Mouse (Mus musculus): ENCODE measurements around the gene Aebp1. TPM values are rescaled to one million over a fixed set of nuclear protein-coding genes. Genes with fewer than 3 reads are reported as not detected.

Aebp1 gene
- polyA plus RNA-seq, 1 experiment from 2014 or later: 8.9 TPM

GRCm38 (mm10) chr11:5913936-5914335, 52.2 kb downstream of the Aebp1 start:
- Histone ChIP-seq H3K9ac (ENCODE audit: low read length) (no peak overlapping the region), H3K4me3 (ENCODE audit: low read depth, low read length) (no peak overlapping the region), H3K4me2 (ENCODE audit: low read depth) (no peak overlapping the region), H3K27me3 (ENCODE audit: control insufficient read depth, insufficient read depth, low read length) (no peaks in the 10 kb centered on the region), H3K4me1 (ENCODE audit: control insufficient read depth, insufficient read depth, low read length) (no peaks in the 10 kb centered on the region), H3K36me3 (ENCODE audit: control insufficient read depth, insufficient read depth, low read length) (no peaks in the 10 kb centered on the region), H3K9me3 (ENCODE audit: control insufficient read depth, low read length) (no peaks in the 10 kb centered on the region), H3K27ac (ENCODE audit: low read depth, low read length) (no peak overlapping the region)
- WGBS: 82% methylated on average over 4 of the region's 4 CpGs
- ATAC-seq (ENCODE audit: insufficient read depth, low FRiP score, low TSS enrichment) (no peak), DNase-seq (ENCODE audit: low spot score) (peak; percentile 5)

GRCm38 (mm10) chr11:5914940-5915339, 53.2 kb downstream of the Aebp1 start:
- H3K4me3 ChIP-seq (ENCODE audit: low read depth, low read length): no peak overlapping the region
- no peak overlapping the region for H3K4me2 ChIP-seq (ENCODE audit: low read depth)
- no peak overlapping the region for H3K27ac ChIP-seq (ENCODE audit: low read depth, low read length)
- H3K27me3 ChIP-seq (ENCODE audit: control insufficient read depth, insufficient read depth, low read length): no peaks in the 10 kb centered on the region
- H3K9ac ChIP-seq (ENCODE audit: low read length): no peak overlapping the region
- no peak for ATAC-seq (ENCODE audit: insufficient read depth, low FRiP score, low TSS enrichment)
- peak; percentile 8 for DNase-seq (ENCODE audit: low spot score)
- WGBS: 54% methylated on average over 5 of the region's 5 CpGs
- no peaks in the 10 kb centered on the region for H3K36me3 ChIP-seq (ENCODE audit: control insufficient read depth, insufficient read depth, low read length)
- H3K4me1 ChIP-seq (ENCODE audit: control insufficient read depth, insufficient read depth, low read length): no peaks in the 10 kb centered on the region
- H3K9me3 ChIP-seq (ENCODE audit: control insufficient read depth, low read length): no peaks in the 10 kb centered on the region

GRCm38 (mm10) chr11:5915429-5916177, 53.9 kb downstream of the Aebp1 start:
- Histone ChIP-seq H3K4me3 (ENCODE audit: low read depth, low read length) (no peak overlapping the region), H3K4me2 (ENCODE audit: low read depth) (no peak overlapping the region), H3K9me3 (ENCODE audit: control insufficient read depth, low read length) (no peaks in the 10 kb centered on the region), H3K27me3 (ENCODE audit: control insufficient read depth, insufficient read depth, low read length) (no peaks in the 10 kb centered on the region), H3K27ac (ENCODE audit: low read depth, low read length) (no peak overlapping the region), H3K4me1 (ENCODE audit: control insufficient read depth, insufficient read depth, low read length) (no peaks in the 10 kb centered on the region), H3K9ac (ENCODE audit: low read length) (no peak overlapping the region), H3K36me3 (ENCODE audit: control insufficient read depth, insufficient read depth, low read length) (no peaks in the 10 kb centered on the region)
- ATAC-seq (ENCODE audit: insufficient read depth, low FRiP score, low TSS enrichment): no peak
- WGBS: 83% methylated on average over 5 of the region's 5 CpGs
- peak; percentile 3 for DNase-seq (ENCODE audit: low spot score)

GRCm38 (mm10) chr11:5916178-5916548, 54.4 kb downstream of the Aebp1 start:
- H3K4me2 ChIP-seq (ENCODE audit: low read depth): no peak overlapping the region
- H3K9ac ChIP-seq (ENCODE audit: low read length): no peak overlapping the region
- no peak overlapping the region for H3K4me3 ChIP-seq (ENCODE audit: low read depth, low read length)
- H3K9me3 ChIP-seq (ENCODE audit: control insufficient read depth, low read length): no peaks in the 10 kb centered on the region
- WGBS: 66% methylated on average over 8 of the region's 8 CpGs
- DNase-seq (ENCODE audit: low spot score) (peak; percentile 8), ATAC-seq (ENCODE audit: insufficient read depth, low FRiP score, low TSS enrichment) (no peak)
- no peaks in the 10 kb centered on the region for H3K36me3 ChIP-seq (ENCODE audit: control insufficient read depth, insufficient read depth, low read length)
- H3K27me3 ChIP-seq (ENCODE audit: control insufficient read depth, insufficient read depth, low read length): no peaks in the 10 kb centered on the region
- H3K27ac ChIP-seq (ENCODE audit: low read depth, low read length): no peak overlapping the region
- no peaks in the 10 kb centered on the region for H3K4me1 ChIP-seq (ENCODE audit: control insufficient read depth, insufficient read depth, low read length)

- ATAC-seq (ENCODE audit: insufficient read depth, low FRiP score, low TSS enrichment): no peak
- Histone ChIP-seq H3K4me3 (ENCODE audit: low read depth, low read length) (no peak overlapping the region), H3K36me3 (ENCODE audit: control insufficient read depth, insufficient read depth, low read length) (no peaks in the 10 kb centered on the region), H3K9ac (ENCODE audit: low read length) (no peak overlapping the region), H3K4me1 (ENCODE audit: control insufficient read depth, insufficient read depth, low read length) (no peaks in the 10 kb centered on the region), H3K27me3 (ENCODE audit: control insufficient read depth, insufficient read depth, low read length) (no peaks in the 10 kb centered on the region), H3K9me3 (ENCODE audit: control insufficient read depth, low read length) (no peaks in the 10 kb centered on the region), H3K4me2 (ENCODE audit: low read depth) (no peak overlapping the region), H3K27ac (ENCODE audit: low read depth, low read length) (no peak overlapping the region)
- 70% methylated on average over 2 of the region's 2 CpGs for WGBS
- peak; percentile 6 for DNase-seq (ENCODE audit: low spot score)
Observed at GRCm38 (mm10) chr11:5918111-5918510, 56.4 kb downstream of the Aebp1 start.

- Histone ChIP-seq H3K36me3 (ENCODE audit: control insufficient read depth, insufficient read depth, low read length) (no peaks in the 10 kb centered on the region), H3K27me3 (ENCODE audit: control insufficient read depth, insufficient read depth, low read length) (no peaks in the 10 kb centered on the region), H3K4me2 (ENCODE audit: low read depth) (no peak overlapping the region), H3K4me3 (ENCODE audit: low read depth, low read length) (no peak overlapping the region), H3K27ac (ENCODE audit: low read depth, low read length) (no peak overlapping the region), H3K9ac (ENCODE audit: low read length) (no peak overlapping the region), H3K9me3 (ENCODE audit: control insufficient read depth, low read length) (no peaks in the 10 kb centered on the region), H3K4me1 (ENCODE audit: control insufficient read depth, insufficient read depth, low read length) (no peaks in the 10 kb centered on the region)
- ATAC-seq (ENCODE audit: insufficient read depth, low FRiP score, low TSS enrichment) (no peak), DNase-seq (ENCODE audit: low spot score) (no peak)
- 91% methylated on average over 4 of the region's 4 CpGs for WGBS
Observed at GRCm38 (mm10) chr11:5919606-5920005, 57.9 kb downstream of the Aebp1 start.

GRCm38 (mm10) chr11:5920323-5920960, 58.7 kb downstream of the Aebp1 start:
- Histone ChIP-seq H3K36me3 (ENCODE audit: control insufficient read depth, insufficient read depth, low read length) (no peaks in the 10 kb centered on the region), H3K27me3 (ENCODE audit: control insufficient read depth, insufficient read depth, low read length) (no peaks in the 10 kb centered on the region), H3K9ac (ENCODE audit: low read length) (no peak overlapping the region), H3K4me1 (ENCODE audit: control insufficient read depth, insufficient read depth, low read length) (no peaks in the 10 kb centered on the region), H3K9me3 (ENCODE audit: control insufficient read depth, low read length) (no peaks in the 10 kb centered on the region), H3K4me3 (ENCODE audit: low read depth, low read length) (no peak overlapping the region), H3K27ac (ENCODE audit: low read depth, low read length) (no peak overlapping the region), H3K4me2 (ENCODE audit: low read depth) (no peak overlapping the region)
- DNase-seq (ENCODE audit: low spot score): peak; percentile 8
- WGBS: 32% methylated on average over 17 of the region's 17 CpGs
- ATAC-seq (ENCODE audit: insufficient read depth, low FRiP score, low TSS enrichment): no peak

Measured in neural tube, embryonic 11.5 days (tissue).